Comparison of ENCODE assay signal across 20 mouse cellular contexts in genomic region chr13:46721009-46721408, GRCm38 (mm10). TPM values are rescaled to one million over a fixed set of nuclear protein-coding genes. Genes with fewer than 3 reads are reported as not detected.
DNase-seq lines count a peak whose midpoint lies in the region; ATAC-seq and TF ChIP-seq lines count a peak whose summit lies in the region.
"Had no signal": no experiment of that assay in that cellular context is flagged by ENCODE, and none has a peak within 500 bp of the region (broad histone marks: within the 10 kb centered on the region; RNA-seq: fewer than 3 reads in every experiment).

No protein-coding gene starts in this region.

- no peak overlapping the region for H3K4me3 ChIP-seq in gastrocnemius, adult 2 months
- peak overlapping the region; percentile 14; the same call in 1 of the 2 replicates for H3K4me3 ChIP-seq in spleen, adult 2 months (ENCODE audit: extremely low read depth, insufficient read depth, insufficient read length)
- H3K4me3 ChIP-seq in macrophage (ENCODE audit: inconsistent target), result peak overlapping the region; percentile 1; the same call in 1 of the 2 replicates
- H3K4me3 ChIP-seq in lung, postnatal 0 days (ENCODE audit: low read depth, low read length), result no peak overlapping the region
- H3K4me3 ChIP-seq: embryonic facial prominence, embryonic 10.5 days; forebrain, embryonic 13.5 days; hindbrain, embryonic 12.5 days had no signal

- intact Hi-C loops in gastrocnemius, adult 2 months (cut with DNase I), result loop anchor here (5.0 kb wide), 2 partner anchors 34 to 76 kb away; no protein-coding TSS in a partner anchor

- peak overlapping the region; percentile 9; the same call in 1 of the 2 replicates for H3K27ac ChIP-seq in gastrocnemius, adult 2 months
- no peak overlapping the region for H3K27ac ChIP-seq in spleen, adult 2 months (ENCODE audit: insufficient read depth, low read length)
- no peak overlapping the region for H3K27ac ChIP-seq in macrophage
- no peak overlapping the region for H3K27ac ChIP-seq in lung, postnatal 0 days (ENCODE audit: low read length)
- H3K27ac ChIP-seq: embryonic facial prominence, embryonic 10.5 days; forebrain, embryonic 13.5 days; hindbrain, embryonic 12.5 days had no signal

- no peak for ATAC-seq in lung, postnatal 0 days
- ATAC-seq: forebrain, embryonic 13.5 days; forebrain, postnatal 0 days; hindbrain, embryonic 16.5 days had no signal

- peaks cover 10% of the 10 kb centered on the region for H3K4me1 ChIP-seq in spleen, adult 2 months (ENCODE audit: control insufficient read depth, insufficient read depth, insufficient read length)
- peaks cover 8% of the 10 kb centered on the region for H3K4me1 ChIP-seq in lung, postnatal 0 days (ENCODE audit: insufficient read depth, low read depth, low read length)

- H3K9me3 ChIP-seq in lung, postnatal 0 days (ENCODE audit: low read length), result no peaks in the 10 kb centered on the region
- H3K9me3 ChIP-seq: embryonic facial prominence, embryonic 10.5 days; forebrain, embryonic 13.5 days; hindbrain, embryonic 12.5 days had no signal

- no peaks in the 10 kb centered on the region for H3K27me3 ChIP-seq in spleen, adult 2 months (ENCODE audit: control insufficient read depth, insufficient read depth, low read length)
- H3K27me3 ChIP-seq in lung, postnatal 0 days (replicated peaks; ENCODE audit: insufficient read depth, low read length), result no peaks in the 10 kb centered on the region
- H3K27me3 ChIP-seq: forebrain, embryonic 13.5 days; hindbrain, embryonic 12.5 days had no signal

- no peak for TF ChIP-seq CTCF in gastrocnemius, adult 2 months (IDR thresholded peaks at IDR 0.05)
- no peak for TF ChIP-seq CTCF in spleen, adult 2 months (IDR thresholded peaks at IDR 0.05; ENCODE audit: extremely low read depth, insufficient read depth, insufficient read length, insufficient replicate concordance)
- TF ChIP-seq CTCF in lung, postnatal 0 days (IDR thresholded peaks at IDR 0.05), result no peak

- DNase-seq in gastrocnemius, adult 2 months, result no peak
- no peak for DNase-seq in gastrocnemius, postnatal 25 days
- DNase-seq in spleen, adult 2 months (ENCODE audit: low read depth in 1 of 2, low spot score in 2 of 2), result no peak
- DNase-seq in spleen, postnatal 10 days (ENCODE audit: low spot score in 2 of 2), result no peak
- no peak for DNase-seq in lung, postnatal 0 days (ENCODE audit: low spot score)
- no peak for DNase-seq in urinary bladder, adult 18-20 months (ENCODE audit: low spot score in 2 of 2)
- DNase-seq: adrenal gland, adult 8-10 months; adrenal gland, postnatal 36 days; cerebellum, adult 2 months; cerebellum, postnatal 10 days; forebrain, postnatal 0 days; gastrocnemius, postnatal 36 days; heart, adult 11 months; heart, postnatal 10 days; heart, postnatal 4 days had no signal

- H3K79me2 ChIP-seq in macrophage (ENCODE audit: inconsistent target), result peaks cover 100% of the 10 kb centered on the region

- no peak overlapping the region for H3K9ac ChIP-seq in lung, postnatal 0 days (replicated peaks; ENCODE audit: low read depth)
- H3K9ac ChIP-seq: forebrain, embryonic 13.5 days; forebrain, postnatal 0 days; hindbrain, embryonic 12.5 days had no signal

- no peak overlapping the region for H3K4me2 ChIP-seq in lung, postnatal 0 days (replicated peaks; ENCODE audit: low read depth, low read length)
- H3K4me2 ChIP-seq: forebrain, embryonic 13.5 days; hindbrain, embryonic 12.5 days had no signal

- H3K36me3 ChIP-seq in spleen, adult 2 months (ENCODE audit: control insufficient read depth, insufficient read depth, low read length), result no peaks in the 10 kb centered on the region
- peaks cover 10% of the 10 kb centered on the region; the same call in 1 of the 2 replicates for H3K36me3 ChIP-seq in macrophage (ENCODE audit: inconsistent target)
- no peaks in the 10 kb centered on the region for H3K36me3 ChIP-seq in lung, postnatal 0 days (ENCODE audit: insufficient read depth, low read length)

- TF ChIP-seq POLR2A in spleen, adult 2 months (IDR thresholded peaks at IDR 0.05; ENCODE audit: low read depth, low read length), result no peak

- TF ChIP-seq EP300 in lung, postnatal 0 days (IDR thresholded peaks at IDR 0.05), result no peak

RNA-seq across cellular contexts. Expression of gene Nup153, which starts 6.7 kb away (rescaled TPM):
- 10 to 100 TPM; 46.5 to 49.7 TPM for total RNA-seq in gastrocnemius, adult 2 months (2021)
- total RNA-seq in gastrocnemius, postnatal 25 days (2021), result 10 to 100 TPM; 31.3 to 40.2 TPM
- 63.8 and 70.8 TPM in 2 replicates for polyA plus RNA-seq in spleen, adult 2 months (2012; rRNA removed)
- total RNA-seq in macrophage (2018; cell fraction: chromatin; rRNA removed), result 100 to 1,000 TPM in 24 of 26 experiments, 10 to 100 TPM in 2; 60.3 to 171 (median 147) TPM
- 10 to 100 TPM; 28.5 to 43.6 (median 34.9) TPM for total RNA-seq in macrophage (2018; cell fraction: cytosol; rRNA removed)
- total RNA-seq in macrophage (2018; cell fraction: nucleus; rRNA removed), result 100 to 1,000 TPM in 7 of 26 experiments, 10 to 100 TPM in 19; 53.5 to 148 (median 84.1) TPM
- polyA plus RNA-seq in macrophage (2018), result 21.1 to 39.4 TPM (median 30.8 TPM) in 3 replicates
- 14.0 and 16.9 TPM in 2 replicates for polyA plus RNA-seq in lung, postnatal 0 days (2015; fragmentation: Nextera tagmentation; extraction: Ambion mirVana)

RNA-seq across cellular contexts. Expression of gene Fam8a1, which starts 51.7 kb away (rescaled TPM):
- 10 to 100 TPM; 29.7 to 34.3 TPM for total RNA-seq in gastrocnemius, adult 2 months (2021)
- total RNA-seq in gastrocnemius, postnatal 25 days (2021), result 10 to 100 TPM; 21.3 to 21.9 TPM
- polyA plus RNA-seq in spleen, adult 2 months (2012; rRNA removed), result 5.5 and 9.8 TPM in 2 replicates
- 10 to 100 TPM in 16 of 26 experiments, 1 to 10 TPM in 10; 2.7 to 27.2 (median 13.4) TPM for total RNA-seq in macrophage (2018; cell fraction: chromatin; rRNA removed)
- total RNA-seq in macrophage (2018; cell fraction: cytosol; rRNA removed), result 10 to 100 TPM in 18 of 26 experiments, 1 to 10 TPM in 8; 8.2 to 13.7 (median 10.9) TPM
- 10 to 100 TPM in 17 of 26 experiments, 1 to 10 TPM in 9; 3.5 to 31.0 (median 16.0) TPM for total RNA-seq in macrophage (2018; cell fraction: nucleus; rRNA removed)
- 9.5 to 11.2 TPM (median 10.2 TPM) in 3 replicates for polyA plus RNA-seq in macrophage (2018)
- polyA plus RNA-seq in lung, postnatal 0 days (2015; fragmentation: Nextera tagmentation; extraction: Ambion mirVana), result 12.7 and 13.0 TPM in 2 replicates

Comparison
In these comparisons a context has a peak if more than half of its experiments do, and no peak if none do; other contexts are left out.
1. H3K4me3 ChIP-seq: peak in spleen, adult 2 months (single experiment) and macrophage (single experiment); none in gastrocnemius, adult 2 months (single experiment) and lung, postnatal 0 days (single experiment).